Mouse (Mus musculus) lung, adult 2 months (tissue): ENCODE data around the gene Trpm2.

Experiments used
- CTCF ChIP-seq: fragments of 200-500 bp; IDR thresholded peaks from 2 replicates; pipeline ENCODE4 v1.5.1; 2011; ENCODE audit warnings: mild to moderate bottlenecking, low read length, control low read depth; ENCODE audit not compliant: insufficient read depth
- POLR2A ChIP-seq: fragments of 200-500 bp; IDR thresholded peaks from 2 replicates; pipeline ENCODE4 v1.6.1; 2011; ENCODE audit warnings: low read depth, mild to moderate bottlenecking, control low read depth, low read length, borderline replicate concordance; ENCODE audit errors: extremely low read depth

DNA sequence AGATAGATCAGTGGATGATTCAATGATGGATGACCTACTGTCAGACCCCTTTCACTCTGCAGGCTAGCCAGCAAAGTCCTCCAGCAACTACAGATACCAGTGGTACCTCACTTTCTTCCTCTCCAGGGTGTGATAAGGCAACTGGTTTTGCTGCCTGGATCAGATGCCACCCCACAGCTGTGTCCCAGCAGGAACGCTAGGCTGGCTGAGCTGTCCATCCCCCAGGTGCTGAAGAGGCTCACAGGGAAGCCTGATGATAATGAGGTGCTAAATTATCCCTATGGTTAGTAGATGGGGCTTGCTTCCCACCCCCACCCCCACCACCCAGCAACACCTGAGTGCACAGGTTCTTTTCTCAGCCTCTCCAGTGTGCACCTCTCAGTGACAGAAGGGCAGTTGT, 102.8 kb downstream of the Trpm2 start:
- TF ChIP-seq CTCF (no peak), POLR2A (no peak)
